Mouse (Mus musculus) stomach, postnatal 0 days (tissue): ENCODE results near the gene Tpgs1.

ENCODE experiments used
- CTCF ChIP-seq: IDR thresholded peaks from 2 replicates; pipeline ENCODE4 v1.5.1; 2016; ENCODE audit warnings: antibody characterized with exemption, low read depth, mild to moderate bottlenecking, moderate library complexity
- EP300 ChIP-seq: optimal IDR thresholded peaks from 2 replicates; pipeline ENCODE3; 2016; ENCODE audit warnings: antibody characterized with exemption

GRCm38 (mm10) chr10:79716254-79716987, 47.3 kb downstream of the Tpgs1 start, which contains the start of gene Hcn2:
- TF ChIP-seq EP300: no peak
- no peak for TF ChIP-seq CTCF
